Mouse (Mus musculus) fibroblast of lung, adult 2 months (primary cell): ENCODE results near the gene Ablim2.

Experiments
- DNase-seq: peaks from one replicate; pipeline ENCODE4 v3.0.0-alpha.2; 2011; ENCODE audit warnings: low read depth

Gene Ablim2

GRCm38 (mm10) chr5:35915629-35916300 lies 158.1 kb downstream of the Ablim2 start:
- DNase-seq = no peak

GRCm38 (mm10) chr5:35916666-35917065 lies 159.0 kb downstream of the Ablim2 start:
- no peak for DNase-seq

GRCm38 (mm10) chr5:35918387-35918786 lies 160.7 kb downstream of the Ablim2 start:
- no peak for DNase-seq

GRCm38 (mm10) chr5:35920076-35920475 lies 162.4 kb downstream of the Ablim2 start:
- no peak for DNase-seq

GRCm38 (mm10) chr5:35920557-35920956 lies 162.9 kb downstream of the Ablim2 start:
- no peak for DNase-seq

GRCm38 (mm10) chr5:35921141-35921540 lies 163.5 kb downstream of the Ablim2 start:
- no peak for DNase-seq

GRCm38 (mm10) chr5:35921595-35922254 lies 164.0 kb downstream of the Ablim2 start:
- peak; percentile 83 for DNase-seq

GRCm38 (mm10) chr5:35923448-35923847 lies 165.8 kb downstream of the Ablim2 start:
- no peak for DNase-seq

- DNase-seq = no peak
Measured at GRCm38 (mm10) chr5:35925171-35925634, 167.5 kb downstream of the Ablim2 start.

- DNase-seq = no peak
Measured at GRCm38 (mm10) chr5:35926511-35926910, 168.8 kb downstream of the Ablim2 start.

- no peak for DNase-seq
Measured at GRCm38 (mm10) chr5:35931296-35931695, 173.6 kb downstream of the Ablim2 start.

GRCm38 (mm10) chr5:35933059-35933458 lies 175.4 kb downstream of the Ablim2 start:
- no peak for DNase-seq
